Mouse (Mus musculus) liver, embryonic 16.5 days (tissue): ENCODE results near the gene Myo15. TPM values are rescaled to one million over a fixed set of nuclear protein-coding genes. Genes with fewer than 3 reads are reported as not detected.
"Not testable (repeated sequence)": the region's sequence is repeated elsewhere in the genome, so short reads cannot be mapped to it uniquely, and the experiment has no call there.

Experiments
- ATAC-seq: fragments of 200-750 bp; cut with Nextera tagmentation; 2 replicates; pipeline ENCODE4 v1.8.0; 2017; ENCODE audit warnings: low read depth, mild to moderate bottlenecking, moderate number of reproducible peaks, moderate library complexity
- H3K27ac ChIP-seq: fragments of 300-500 bp; sonication (generic); 2 replicates; pipeline ENCODE4 v1.5.1; 2014; ENCODE audit warnings: mild to moderate bottlenecking, low read length
- H3K27me3 ChIP-seq: fragments of 300-500 bp; sonication (generic); 2 replicates; pipeline ENCODE4 v1.6.1; 2014; ENCODE audit warnings: low read depth, low read length, mixed read lengths; ENCODE audit not compliant: control insufficient read depth, insufficient read depth
- H3K36me3 ChIP-seq: fragments of 300-500 bp; sonication (generic); 2 replicates; pipeline ENCODE4 v1.6.1; 2014; ENCODE audit warnings: mild to moderate bottlenecking; ENCODE audit not compliant: control insufficient read depth, insufficient read depth
- H3K4me1 ChIP-seq: fragments of 300-500 bp; sonication (generic); 2 replicates; pipeline ENCODE4 v1.6.1; 2014; ENCODE audit warnings: low read depth, low read length, mixed read lengths; ENCODE audit not compliant: control insufficient read depth
- H3K4me2 ChIP-seq: fragments of 300-500 bp; sonication (generic); 2 replicates; pipeline ENCODE4 v1.6.1; 2014; ENCODE audit warnings: low read depth, low read length, mixed read lengths
- H3K4me3 ChIP-seq: fragments of 300-500 bp; sonication (generic); 2 replicates; pipeline ENCODE4 v1.5.1; 2014; ENCODE audit warnings: low read depth, mild to moderate bottlenecking, low read length
- H3K9ac ChIP-seq: fragments of 300-500 bp; sonication (generic); 2 replicates; pipeline ENCODE4 v1.6.1; 2014; ENCODE audit warnings: low read depth, low read length
- H3K9me3 ChIP-seq: fragments of 300-500 bp; sonication (generic); replicated peaks from 2 replicates; pipeline ENCODE4 v1.6.1; 2016; ENCODE audit warnings: low read length; ENCODE audit not compliant: control insufficient read depth
- WGBS: fragments of 180-500 bp; shearing (Covaris S2); extraction: QIAGEN DNeasy Blood & Tissue Kit; methylation state at CpG from one replicate; pipeline ENCODE4 v1.1.7; 2014; ENCODE audit not compliant: insufficient replicate concordance; 5-methylcytosine and 5-hydroxymethylcytosine counted together
- polyA plus RNA-seq: library from polyadenylated mRNA; unstranded; fragments of >200 nt; fragmentation: Nextera tagmentation; extraction: Ambion mirVana; gene quantifications from 2 replicates; pipeline ENCODE4 v1.2.1, GENCODE M21; 2015

The Myo15 gene
- polyA plus RNA-seq, 1 experiment from 2014 or later = 0.11 TPM

DNA sequence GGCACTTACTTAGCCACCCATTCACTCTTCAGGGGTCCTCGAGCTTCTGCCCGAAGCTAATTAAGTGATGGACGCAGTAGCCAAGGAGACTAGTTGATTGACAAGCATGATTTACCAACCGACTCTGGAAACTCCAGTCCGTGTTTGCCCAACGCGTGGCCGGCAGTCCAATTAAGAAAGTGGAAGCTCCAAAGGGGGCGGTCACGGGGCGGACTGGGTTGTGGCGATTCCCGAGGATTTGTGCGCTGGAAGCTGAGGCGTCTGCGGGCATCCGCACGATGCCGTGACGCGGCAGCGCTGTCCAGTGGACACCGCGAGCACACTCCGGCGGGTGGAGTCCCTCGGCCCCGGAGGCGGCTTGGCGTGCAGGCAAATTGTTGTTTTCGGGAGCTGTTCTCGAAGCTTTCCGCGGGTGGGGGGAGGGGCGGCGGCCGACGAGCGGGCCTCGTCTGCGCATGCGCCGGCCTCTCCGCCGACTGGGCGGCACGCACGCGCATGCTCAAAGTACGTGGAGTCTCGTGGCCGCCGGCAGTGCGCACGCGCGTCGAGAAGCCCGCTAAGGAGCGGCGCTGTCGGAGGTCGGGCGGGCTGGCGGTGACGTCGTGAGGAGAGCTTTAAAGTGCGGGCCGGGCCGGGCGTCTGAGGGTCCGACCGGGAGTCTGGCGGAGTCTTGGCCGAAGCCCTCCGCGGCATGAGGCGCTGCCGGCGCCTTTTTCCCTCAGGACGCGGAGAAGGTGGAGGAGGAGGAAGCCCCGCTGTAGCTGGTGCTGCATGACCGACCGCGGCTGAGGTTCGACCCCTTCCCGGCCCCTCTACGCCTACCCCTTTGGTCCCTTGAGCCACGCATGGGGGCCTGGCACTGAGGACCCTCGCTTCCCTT is 68.6 kb downstream of the Myo15 start:
- peak; percentile 87 for ATAC-seq
- H3K27ac ChIP-seq = peak overlapping the region; percentile 99
- no peaks in the 10 kb centered on the region for H3K9me3 ChIP-seq
- H3K9ac ChIP-seq = peak overlapping the region; percentile 95
- under 1% methylated on average over 91 of the region's 91 CpGs for WGBS
- peaks cover 3% of the 10 kb centered on the region; the same call in 1 of the 2 replicates for H3K36me3 ChIP-seq
- peak overlapping the region; percentile 96 for H3K4me2 ChIP-seq
- H3K4me1 ChIP-seq = peaks cover 22% of the 10 kb centered on the region
- H3K27me3 ChIP-seq = no peaks in the 10 kb centered on the region
- H3K4me3 ChIP-seq = peak overlapping the region; percentile 96

GRCm38 (mm10) chr11:60538371-60539281 is 69.5 kb downstream of the Myo15 start:
- Histone ChIP-seq H3K4me1 (peaks cover 22% of the 10 kb centered on the region), H3K27me3 (no peaks in the 10 kb centered on the region), H3K4me3 (peak overlapping the region; percentile 96), H3K9ac (peak overlapping the region; percentile 95), H3K9me3 (no peaks in the 10 kb centered on the region), H3K36me3 (peaks cover 3% of the 10 kb centered on the region; the same call in 1 of the 2 replicates), H3K27ac (peak overlapping the region; percentile 99), H3K4me2 (peak overlapping the region; percentile 96)
- peak; percentile 30; the same call in 1 of the 2 replicates for ATAC-seq
- under 1% methylated on average over 93 of the region's 93 CpGs for WGBS

GRCm38 (mm10) chr11:60539540-60539939 is 70.4 kb downstream of the Myo15 start:
- peak overlapping the region; percentile 96 for H3K4me3 ChIP-seq
- peak overlapping the region; percentile 95 for H3K9ac ChIP-seq
- H3K27me3 ChIP-seq = no peaks in the 10 kb centered on the region
- 7% methylated on average over 2 of the region's 2 CpGs for WGBS
- no peak for ATAC-seq
- H3K36me3 ChIP-seq = peaks cover 3% of the 10 kb centered on the region; the same call in 1 of the 2 replicates
- no peaks in the 10 kb centered on the region for H3K9me3 ChIP-seq
- peak overlapping the region; percentile 96 for H3K4me2 ChIP-seq
- peaks cover 22% of the 10 kb centered on the region for H3K4me1 ChIP-seq
- H3K27ac ChIP-seq = no peak overlapping the region; the same call in 1 of the 2 replicates

- peak overlapping the region; percentile 55 for H3K4me3 ChIP-seq
- H3K9me3 ChIP-seq = no peaks in the 10 kb centered on the region
- H3K4me1 ChIP-seq = peaks cover 24% of the 10 kb centered on the region
- H3K27me3 ChIP-seq = no peaks in the 10 kb centered on the region
- peak overlapping the region; percentile 52 for H3K9ac ChIP-seq
- ATAC-seq = no peak
- H3K27ac ChIP-seq = no peak overlapping the region
- WGBS = 10% methylated on average over 4 of the region's 4 CpGs
- H3K36me3 ChIP-seq = peaks cover 3% of the 10 kb centered on the region; the same call in 1 of the 2 replicates
- H3K4me2 ChIP-seq = peak overlapping the region; percentile 96
Observed at GRCm38 (mm10) chr11:60540002-60540610, 71.0 kb downstream of the Myo15 start.

- no peak overlapping the region for H3K9ac ChIP-seq
- no peak overlapping the region for H3K27ac ChIP-seq
- no peak for ATAC-seq
- H3K4me1 ChIP-seq = peaks cover 24% of the 10 kb centered on the region
- H3K4me3 ChIP-seq = peak overlapping the region; percentile 55
- H3K27me3 ChIP-seq = no peaks in the 10 kb centered on the region
- H3K4me2 ChIP-seq = peak overlapping the region; percentile 96
- peaks cover 3% of the 10 kb centered on the region; the same call in 1 of the 2 replicates for H3K36me3 ChIP-seq
- WGBS = 81% methylated on average over 2 of the region's 2 CpGs
- H3K9me3 ChIP-seq = no peaks in the 10 kb centered on the region
Observed at GRCm38 (mm10) chr11:60540761-60541160, 71.6 kb downstream of the Myo15 start.

DNA sequence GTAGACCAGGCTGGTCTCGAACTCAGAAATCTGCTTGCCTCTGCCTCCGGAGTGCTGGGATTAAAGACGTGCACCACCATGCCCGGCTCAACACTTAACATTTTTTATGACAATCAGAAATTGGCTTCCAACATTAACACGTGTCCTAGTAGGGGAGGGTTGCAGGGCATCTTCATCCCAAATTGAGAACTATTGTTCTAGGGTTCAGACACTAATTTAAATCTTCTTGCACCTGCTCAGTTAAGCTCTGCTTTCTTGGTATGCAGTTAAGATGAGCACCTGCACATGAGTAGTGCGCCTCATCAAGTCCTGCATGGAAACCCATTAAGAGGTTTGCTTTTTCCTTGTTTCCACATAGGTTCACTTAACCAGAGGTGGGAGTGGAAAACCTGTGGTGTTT is 72.7 kb downstream of the Myo15 start:
- Histone ChIP-seq H3K4me2 (no peak overlapping the region), H3K27ac (no peak overlapping the region), H3K36me3 (peaks cover 3% of the 10 kb centered on the region; the same call in 1 of the 2 replicates), H3K9me3 (no peaks in the 10 kb centered on the region), H3K27me3 (no peaks in the 10 kb centered on the region), H3K4me1 (peaks cover 14% of the 10 kb centered on the region), H3K9ac (no peak overlapping the region), H3K4me3 (no peak overlapping the region)
- 84% methylated on average over 6 of the region's 6 CpGs for WGBS
- ATAC-seq = no peak

DNA sequence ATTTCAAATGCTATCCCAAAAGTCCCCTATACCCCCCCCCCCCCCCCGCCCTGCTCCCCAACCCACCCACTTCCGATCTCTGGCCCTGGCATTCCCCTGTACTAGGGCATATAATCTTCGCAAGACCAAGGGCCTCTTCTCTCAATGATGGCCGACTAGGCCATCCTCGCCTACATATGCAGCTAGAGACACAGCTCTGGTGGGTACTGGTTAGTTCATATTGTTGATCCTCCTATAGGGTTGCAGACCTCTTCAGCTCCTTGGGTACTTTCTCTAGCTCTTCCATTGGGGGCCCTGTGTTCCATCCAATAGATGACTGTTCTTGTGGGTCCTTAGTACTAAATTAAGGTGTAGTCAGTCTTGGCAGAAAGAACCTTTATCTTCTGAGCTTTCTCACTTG is 74.1 kb downstream of the Myo15 start:
- H3K4me1 ChIP-seq = peaks cover 14% of the 10 kb centered on the region
- 78% methylated on average over 5 of the region's 5 CpGs for WGBS
- H3K27ac ChIP-seq, H3K4me2 ChIP-seq, H3K9me3 ChIP-seq, H3K4me3 ChIP-seq, H3K27me3 ChIP-seq, ATAC-seq, H3K9ac ChIP-seq: not testable (repeated sequence)
- peaks cover 10% of the 10 kb centered on the region; the same call in 1 of the 2 replicates for H3K36me3 ChIP-seq

DNA sequence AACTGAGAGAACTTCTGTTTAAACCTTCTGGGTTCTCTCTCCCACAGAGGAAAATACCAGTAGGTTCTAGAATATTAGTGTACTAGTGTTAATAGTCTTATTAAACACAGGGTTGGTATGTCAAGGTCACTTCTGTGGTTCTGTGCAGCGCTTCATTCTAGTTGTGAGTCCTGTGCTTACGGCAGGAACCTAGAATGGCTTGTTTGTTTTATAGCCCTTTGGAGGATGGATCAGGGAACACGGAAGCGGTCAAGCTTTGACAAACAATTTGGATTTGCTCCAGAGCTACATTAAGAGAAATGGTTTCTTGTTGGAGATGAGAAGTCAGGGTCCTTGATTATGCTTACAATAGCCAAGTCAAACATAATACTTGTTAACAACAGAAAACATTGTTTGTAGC is 76.3 kb downstream of the Myo15 start:
- Histone ChIP-seq H3K4me3 (no peak overlapping the region), H3K27ac (no peak overlapping the region), H3K4me2 (no peak overlapping the region), H3K9ac (no peak overlapping the region), H3K4me1 (peaks cover 6% of the 10 kb centered on the region; the same call in 1 of the 2 replicates), H3K36me3 (peaks cover 20% of the 10 kb centered on the region), H3K27me3 (no peaks in the 10 kb centered on the region), H3K9me3 (no peaks in the 10 kb centered on the region)
- WGBS = 78% methylated on average over 4 of the region's 4 CpGs
- ATAC-seq = no peak
